Mouse (Mus musculus) liver, adult 2 months (tissue): ENCODE measurements around the gene Drg2.

Experiments
- CTCF ChIP-seq: fragments of 200-500 bp; IDR thresholded peaks from 2 replicates; pipeline ENCODE4 v1.5.1; 2011; ENCODE audit warnings: low read depth, low read length, control low read depth
- POLR2A ChIP-seq: fragments of 200-500 bp; IDR thresholded peaks from 2 replicates; pipeline ENCODE4 v1.6.1; 2011; ENCODE audit warnings: low read length, control low read depth; ENCODE audit not compliant: insufficient read depth; ENCODE audit errors: extremely low read depth

GRCm38 (mm10) chr11:60412173-60412572 is 42.2 kb upstream of the Drg2 start:
- no peak for TF ChIP-seq POLR2A
- peak; percentile 47 for TF ChIP-seq CTCF
